Mouse (Mus musculus) heart, embryonic 11.5 days (tissue): ENCODE data around the gene Tnik. TPM values are rescaled to one million over a fixed set of nuclear protein-coding genes. Genes with fewer than 3 reads are reported as not detected.

Source experiments
- ATAC-seq: fragments of 200-750 bp; cut with Nextera tagmentation; replicated peaks from 2 replicates; pipeline ENCODE4 v1.8.0; 2017; ENCODE audit warnings: moderate library complexity; ENCODE audit not compliant: insufficient number of reproducible peaks, low FRiP score, low TSS enrichment
- H3K27ac ChIP-seq: fragments of 300-500 bp; sonication (generic); 2 replicates; pipeline ENCODE4 v1.5.1; 2014; ENCODE audit warnings: mild to moderate bottlenecking, low read depth, low read length
- H3K27me3 ChIP-seq: fragments of 300-500 bp; sonication (generic); 2 replicates; pipeline ENCODE4 v1.6.1; 2014; ENCODE audit warnings: mild to moderate bottlenecking, low read length, mixed read lengths; ENCODE audit not compliant: control insufficient read depth, insufficient read depth
- H3K36me3 ChIP-seq: fragments of 300-500 bp; sonication (generic); 2 replicates; pipeline ENCODE4 v1.6.1; 2014; ENCODE audit warnings: mild to moderate bottlenecking, low read length, moderate library complexity, mixed read lengths; ENCODE audit not compliant: control insufficient read depth, insufficient read depth
- H3K4me1 ChIP-seq: fragments of 300-500 bp; sonication (generic); 2 replicates; pipeline ENCODE4 v1.6.1; 2014; ENCODE audit warnings: low read length; ENCODE audit not compliant: control insufficient read depth, insufficient read depth
- H3K4me2 ChIP-seq: fragments of 300-500 bp; sonication (generic); 2 replicates; pipeline ENCODE4 v1.6.1; 2014; ENCODE audit warnings: mild to moderate bottlenecking, moderate library complexity
- H3K4me3 ChIP-seq: fragments of 300-500 bp; sonication (generic); 2 replicates; pipeline ENCODE4 v1.5.1; 2014; ENCODE audit warnings: low read depth, low read length
- H3K9ac ChIP-seq: fragments of 300-500 bp; sonication (generic); 2 replicates; pipeline ENCODE4 v1.6.1; 2014; ENCODE audit warnings: mild to moderate bottlenecking, low read depth, low read length, moderate library complexity
- H3K9me3 ChIP-seq: fragments of 300-500 bp; sonication (generic); replicated peaks from 2 replicates; pipeline ENCODE4 v1.6.1; 2016; ENCODE audit warnings: low read length; ENCODE audit not compliant: control insufficient read depth
- WGBS: fragments of 180-500 bp; shearing (Covaris S2); extraction: QIAGEN DNeasy Blood & Tissue Kit; methylation state at CpG from one replicate; pipeline ENCODE4 v1.1.7; 2014; ENCODE audit not compliant: insufficient replicate concordance; 5-methylcytosine and 5-hydroxymethylcytosine counted together
- polyA plus RNA-seq: library from polyadenylated mRNA; unstranded; fragments of >200 nt; fragmentation: Nextera tagmentation; extraction: Ambion mirVana; gene quantifications from 2 replicates; pipeline ENCODE4 v1.2.1, GENCODE M21; 2014

The Tnik gene
- polyA plus RNA-seq, 1 experiment from 2014 or later, result 7.6 TPM

DNA sequence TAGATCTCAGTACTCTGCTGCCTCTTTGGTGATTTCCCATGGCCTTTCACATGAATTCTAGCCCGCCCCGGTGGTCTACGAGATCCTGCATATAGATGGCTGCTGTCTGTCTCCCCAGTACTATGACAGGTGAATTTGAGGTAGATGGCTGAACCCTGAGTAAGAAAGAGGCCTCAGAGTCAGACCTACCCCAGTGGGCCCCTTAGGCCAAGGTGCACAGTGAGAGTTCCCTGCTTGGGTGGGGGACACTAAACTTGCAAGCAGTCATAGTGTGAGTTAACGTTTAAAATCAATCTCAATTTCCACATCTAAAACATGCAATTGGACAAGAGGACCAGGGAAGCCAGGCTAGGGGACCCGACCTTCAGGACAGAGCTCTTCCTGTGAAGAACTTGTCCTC is 431.8 kb downstream of the Tnik start:
- Histone ChIP-seq H3K36me3 (no peaks in the 10 kb centered on the region), H3K4me1 (no peaks in the 10 kb centered on the region), H3K27me3 (no peaks in the 10 kb centered on the region), H3K27ac (no peak overlapping the region), H3K4me3 (no peak overlapping the region), H3K4me2 (no peak overlapping the region), H3K9me3 (no peaks in the 10 kb centered on the region), H3K9ac (no peak overlapping the region)
- no peak for ATAC-seq
- WGBS, result 83% methylated on average over 5 of the region's 5 CpGs

DNA sequence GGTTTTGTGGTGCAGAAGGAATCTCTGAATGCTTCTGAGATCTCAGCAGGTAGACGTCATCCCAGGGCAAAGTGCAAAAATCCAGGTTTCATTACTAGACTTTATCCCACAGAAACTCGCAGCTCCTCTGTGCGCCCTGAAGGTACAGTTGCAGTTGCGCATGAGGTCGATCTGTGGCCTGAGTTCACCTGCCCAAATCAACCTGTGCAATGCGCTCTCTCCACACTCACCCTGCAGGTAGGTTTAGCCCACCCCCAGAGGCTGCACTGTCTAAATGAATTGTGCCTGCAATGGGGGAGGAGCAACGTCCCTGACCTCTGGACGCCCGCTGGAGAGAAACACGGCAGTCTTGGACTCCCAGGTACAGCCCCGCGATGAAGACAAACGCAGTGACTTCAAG is 432.6 kb downstream of the Tnik start:
- H3K9me3 ChIP-seq, result no peaks in the 10 kb centered on the region
- H3K27me3 ChIP-seq, result no peaks in the 10 kb centered on the region
- 81% methylated on average over 13 of the region's 13 CpGs for WGBS
- no peak for ATAC-seq
- no peaks in the 10 kb centered on the region for H3K4me1 ChIP-seq
- no peak overlapping the region for H3K4me2 ChIP-seq
- H3K4me3 ChIP-seq, result no peak overlapping the region
- no peaks in the 10 kb centered on the region for H3K36me3 ChIP-seq
- no peak overlapping the region for H3K9ac ChIP-seq
- H3K27ac ChIP-seq, result no peak overlapping the region

DNA sequence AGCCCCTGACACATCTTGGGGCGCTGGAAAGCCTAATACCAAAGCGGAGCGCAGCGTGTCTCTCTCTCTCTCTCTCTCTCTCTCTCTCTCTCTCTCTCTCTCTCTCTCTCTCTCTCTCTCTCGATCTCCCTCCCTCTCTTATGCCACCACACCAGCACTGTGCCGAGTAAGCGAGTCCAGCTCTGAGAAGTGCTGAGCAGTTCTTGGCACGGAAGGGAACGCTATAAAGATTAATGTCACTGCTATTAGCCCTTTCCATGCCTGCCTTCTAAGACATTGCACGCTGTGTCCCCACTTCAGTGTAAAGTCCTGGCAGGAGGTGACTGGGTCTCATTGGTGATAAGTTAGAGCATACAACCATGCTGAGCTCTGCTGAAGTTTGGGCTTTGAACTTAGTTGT is 433.1 kb downstream of the Tnik start:
- no peak overlapping the region for H3K4me2 ChIP-seq
- no peak overlapping the region for H3K4me3 ChIP-seq
- no peak overlapping the region for H3K9ac ChIP-seq
- WGBS, result 73% methylated on average over 10 of the region's 10 CpGs
- no peak for ATAC-seq
- no peaks in the 10 kb centered on the region for H3K4me1 ChIP-seq
- no peak overlapping the region for H3K27ac ChIP-seq
- H3K27me3 ChIP-seq, result no peaks in the 10 kb centered on the region
- H3K9me3 ChIP-seq, result no peaks in the 10 kb centered on the region
- H3K36me3 ChIP-seq, result no peaks in the 10 kb centered on the region

DNA sequence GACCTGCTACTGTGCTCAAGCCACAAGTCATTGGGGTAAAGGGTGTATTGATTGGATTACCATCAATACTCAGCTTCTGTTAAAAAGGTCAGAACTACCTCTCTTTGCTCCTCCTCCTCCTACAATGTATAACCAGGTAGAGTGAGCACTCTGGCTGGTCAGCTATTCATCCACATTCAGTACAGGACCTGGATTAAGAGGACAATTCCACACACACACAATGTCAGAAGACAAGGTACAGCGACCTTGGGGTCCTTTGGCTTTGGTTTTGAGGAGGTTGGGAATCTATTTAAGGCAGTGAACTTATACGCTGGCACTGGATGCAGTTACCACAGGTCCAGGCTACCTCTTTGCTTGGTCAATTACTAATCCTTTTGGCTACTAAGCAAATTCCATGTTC is 434.8 kb downstream of the Tnik start, which contains the start of gene Slc2a2:
Gene Slc2a2, plus strand, starts transcription at position 107 of the 400 bp plus-strand sequence.
- H3K27me3 ChIP-seq, result no peaks in the 10 kb centered on the region
- no peak within 1 kb of the TSS for H3K4me3 ChIP-seq
- no peak within 1 kb of the TSS for H3K9ac ChIP-seq
- H3K36me3 ChIP-seq, result no peaks in the 10 kb centered on the region
- no peak within 1 kb of the TSS for H3K4me2 ChIP-seq
- no peaks in the 10 kb centered on the region for H3K9me3 ChIP-seq
- ATAC-seq, result no peak
- H3K27ac ChIP-seq, result no peak within 1 kb of the TSS
- H3K4me1 ChIP-seq, result no peaks in the 10 kb centered on the region
- WGBS, result 84% methylated on average over 2 of the region's 2 CpGs

DNA sequence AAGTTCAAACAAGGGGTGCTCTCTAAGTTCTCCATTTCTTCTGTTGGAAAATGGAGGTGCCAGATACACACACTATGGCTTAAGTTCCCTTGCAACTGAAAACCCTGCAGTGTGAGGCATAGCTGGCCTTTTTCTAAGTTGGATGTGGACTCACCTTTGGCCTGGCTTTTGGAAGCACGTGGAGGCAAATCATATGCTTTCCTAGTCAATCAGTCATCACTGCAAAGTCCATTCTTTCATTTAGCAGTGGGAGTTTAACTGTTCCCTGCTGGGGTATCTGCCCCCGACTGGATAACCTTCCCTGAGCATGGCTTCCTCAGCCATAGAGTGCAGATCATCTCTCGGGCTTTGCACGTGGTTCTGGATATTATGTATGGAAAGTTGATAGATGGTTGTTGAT is 436.6 kb downstream of the Tnik start:
- Histone ChIP-seq H3K4me2 (no peak overlapping the region), H3K27ac (no peak overlapping the region), H3K9ac (no peak overlapping the region), H3K4me1 (no peaks in the 10 kb centered on the region), H3K4me3 (no peak overlapping the region), H3K9me3 (no peaks in the 10 kb centered on the region), H3K36me3 (no peaks in the 10 kb centered on the region), H3K27me3 (no peaks in the 10 kb centered on the region)
- ATAC-seq, result no peak
- 71% methylated on average over 4 of the region's 4 CpGs for WGBS

DNA sequence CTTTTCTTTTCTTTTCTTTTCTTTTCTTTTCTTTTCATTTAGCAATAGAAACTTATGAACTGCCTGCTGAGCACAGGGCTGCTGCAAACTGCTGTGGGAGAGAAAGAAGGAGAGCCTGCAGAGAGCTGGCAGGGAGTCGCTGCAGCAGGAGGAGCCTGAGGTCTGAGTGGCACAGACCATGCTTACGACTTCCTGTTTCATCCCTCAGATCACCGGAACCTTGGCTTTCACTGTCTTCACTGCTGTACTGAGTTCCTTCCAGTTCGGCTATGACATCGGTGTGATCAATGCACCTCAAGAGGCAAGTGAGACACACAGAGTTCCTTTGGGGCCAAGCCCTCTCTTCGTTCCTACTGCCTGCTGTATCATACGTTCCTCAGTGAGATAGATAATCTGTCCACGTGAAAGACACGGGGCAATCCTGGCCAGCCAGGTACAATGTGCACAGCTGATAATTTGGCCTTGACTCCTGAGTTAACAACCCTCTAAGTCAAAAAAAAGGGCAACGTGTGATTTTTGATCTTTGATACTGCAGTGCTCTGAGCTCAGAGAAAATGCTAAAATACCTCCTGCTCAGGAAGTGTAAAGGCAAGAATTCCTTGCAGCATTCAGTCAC is 442.6 kb downstream of the Tnik start:
- no peaks in the 10 kb centered on the region for H3K9me3 ChIP-seq
- H3K4me1 ChIP-seq, result no peaks in the 10 kb centered on the region
- H3K36me3 ChIP-seq, result no peaks in the 10 kb centered on the region
- no peaks in the 10 kb centered on the region for H3K27me3 ChIP-seq
- no peak overlapping the region for H3K27ac ChIP-seq
- H3K4me3 ChIP-seq, result no peak overlapping the region
- no peak for ATAC-seq
- WGBS, result 59% methylated on average over 10 of the region's 10 CpGs
- H3K9ac ChIP-seq, result peak overlapping the region; percentile 5; the same call in 1 of the 2 replicates
- H3K4me2 ChIP-seq, result no peak overlapping the region

DNA sequence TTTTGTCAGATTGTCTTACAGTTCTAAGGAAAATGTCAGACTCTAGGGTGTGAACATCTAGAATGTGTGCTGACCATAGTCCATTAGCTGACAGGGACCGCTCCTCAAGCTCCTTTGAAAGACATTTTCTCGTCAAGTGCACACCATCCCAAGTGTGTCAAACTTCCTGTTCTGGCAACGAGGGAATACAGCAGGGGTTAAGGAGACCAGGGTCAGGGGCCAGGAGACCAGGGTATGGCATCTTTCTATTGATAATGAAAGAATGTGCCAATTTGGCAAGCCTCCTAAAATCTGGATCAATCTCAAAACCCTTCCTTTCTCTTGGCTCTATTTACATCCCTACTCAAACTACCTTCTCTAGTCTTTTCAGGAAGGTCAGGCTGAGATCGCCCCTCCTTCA is 443.7 kb downstream of the Tnik start:
- no peak overlapping the region for H3K4me2 ChIP-seq
- ATAC-seq, result no peak
- no peak overlapping the region for H3K9ac ChIP-seq
- H3K27me3 ChIP-seq, result no peaks in the 10 kb centered on the region
- 65% methylated on average over 4 of the region's 4 CpGs for WGBS
- no peak overlapping the region for H3K27ac ChIP-seq
- no peaks in the 10 kb centered on the region for H3K9me3 ChIP-seq
- no peaks in the 10 kb centered on the region for H3K36me3 ChIP-seq
- no peak overlapping the region for H3K4me3 ChIP-seq
- H3K4me1 ChIP-seq, result no peaks in the 10 kb centered on the region

DNA sequence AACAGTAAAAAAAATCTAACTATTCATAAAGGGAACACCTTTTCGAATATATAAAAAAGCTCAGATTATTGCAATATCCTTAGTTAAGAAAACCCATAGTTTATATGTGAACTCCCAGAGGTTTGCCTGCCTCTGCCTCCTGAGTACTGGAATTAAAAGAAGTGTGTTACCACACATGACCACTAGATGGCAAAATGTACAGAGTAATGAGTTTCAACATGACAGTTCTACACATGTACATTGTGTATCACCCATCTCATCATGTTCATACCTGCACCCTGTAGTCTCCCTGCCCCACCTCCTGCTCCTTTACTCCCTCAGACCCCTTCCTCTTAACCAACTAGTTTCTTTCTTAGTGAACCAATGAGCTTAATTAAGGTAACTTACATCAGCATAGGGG is 446.7 kb downstream of the Tnik start:
- H3K9ac ChIP-seq, result no peak overlapping the region
- H3K4me1 ChIP-seq, result no peaks in the 10 kb centered on the region
- no peak overlapping the region for H3K27ac ChIP-seq
- no peaks in the 10 kb centered on the region for H3K27me3 ChIP-seq
- ATAC-seq, result no peak
- no peaks in the 10 kb centered on the region for H3K36me3 ChIP-seq
- H3K4me2 ChIP-seq, result no peak overlapping the region
- WGBS, result 39% methylated on average over 1 of the region's 1 CpGs
- H3K9me3 ChIP-seq, result no peaks in the 10 kb centered on the region
- H3K4me3 ChIP-seq, result no peak overlapping the region

DNA sequence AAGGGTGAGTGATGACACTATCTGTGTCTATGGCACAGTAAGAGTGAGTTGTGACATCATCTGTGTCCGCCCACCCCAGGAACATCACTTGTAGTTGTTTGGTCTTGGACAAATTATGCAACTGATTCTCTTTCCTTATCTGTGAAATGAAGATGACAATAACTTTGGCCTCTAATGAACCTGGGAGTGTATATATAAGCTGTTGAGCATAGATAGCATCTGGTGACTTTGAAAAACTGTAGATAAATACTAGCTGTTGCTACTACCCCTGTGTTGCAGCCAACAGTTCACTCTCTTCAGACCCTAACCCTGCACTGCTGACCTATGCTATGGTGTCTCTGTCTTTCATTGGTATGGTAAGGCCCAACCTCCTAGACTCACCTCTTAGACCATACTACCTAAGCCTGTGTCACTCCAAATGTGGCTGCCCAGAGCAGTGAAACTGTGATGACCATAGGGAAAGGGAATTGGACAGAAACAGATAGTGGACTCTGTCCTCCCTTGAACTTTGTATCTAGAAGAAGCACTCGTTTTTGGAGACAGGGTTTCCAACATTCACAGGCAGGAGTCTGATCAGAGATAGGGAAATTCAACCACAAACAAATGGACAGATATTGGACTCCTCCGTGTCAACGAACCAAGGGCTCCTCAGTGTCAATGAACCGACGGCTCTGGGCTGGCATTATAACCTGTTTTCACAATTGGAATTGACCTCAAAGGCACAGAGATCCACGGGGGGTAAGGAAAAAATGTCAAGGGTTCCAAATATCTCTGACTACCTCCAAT is 451.1 kb downstream of the Tnik start:
- Histone ChIP-seq H3K36me3 (no peaks in the 10 kb centered on the region), H3K27me3 (no peaks in the 10 kb centered on the region), H3K4me2 (no peak overlapping the region), H3K4me1 (no peaks in the 10 kb centered on the region), H3K9ac (no peak overlapping the region), H3K9me3 (no peaks in the 10 kb centered on the region), H3K27ac (no peak overlapping the region), H3K4me3 (no peak overlapping the region)
- 75% methylated on average over 7 of the region's 7 CpGs for WGBS
- no peak for ATAC-seq
